Mouse (Mus musculus): Measurements from ENCODE around the gene Tead1. TPM values are rescaled to one million over a fixed set of nuclear protein-coding genes. Genes with fewer than 3 reads are reported as not detected.
A peak's percentile ranks its signal among the peaks of the same experiment; 100 is the strongest.

The Tead1 gene
- polyA plus RNA-seq, 1 experiment from 2014 or later: 16.9 TPM

DNA sequence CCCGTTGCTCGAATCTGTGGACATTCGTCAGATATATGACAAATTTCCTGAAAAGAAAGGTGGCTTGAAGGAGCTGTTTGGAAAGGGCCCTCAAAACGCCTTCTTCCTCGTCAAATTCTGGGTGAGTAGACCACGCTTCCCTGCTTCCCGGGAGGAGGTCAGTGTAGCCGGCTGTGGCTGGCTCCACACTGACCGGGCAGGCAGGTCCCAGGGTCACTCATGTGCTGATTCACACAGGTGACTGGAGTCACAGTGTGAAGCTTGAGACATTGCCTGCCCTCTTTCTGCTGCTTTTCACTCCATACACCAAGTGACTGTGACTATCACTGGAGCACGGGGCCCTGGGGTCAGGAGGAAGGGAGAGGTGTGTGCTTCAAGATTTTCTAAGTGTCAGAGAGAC is 197.0 kb downstream of the Tead1 start:
- H3K9me3 ChIP-seq: no peaks in the 10 kb centered on the region
- WGBS: 86% methylated on average over 10 of the region's 10 CpGs
- no peak for ATAC-seq
- H3K27me3 ChIP-seq: no peaks in the 10 kb centered on the region
- no peak overlapping the region for H3K27ac ChIP-seq
- peaks cover 33% of the 10 kb centered on the region for H3K4me1 ChIP-seq (replicated peaks)
- no peak overlapping the region for H3K9ac ChIP-seq (replicated peaks)
- H3K4me3 ChIP-seq (replicated peaks): no peak overlapping the region
- peaks cover 13% of the 10 kb centered on the region for H3K36me3 ChIP-seq
- no peak overlapping the region for H3K4me2 ChIP-seq (replicated peaks)

DNA sequence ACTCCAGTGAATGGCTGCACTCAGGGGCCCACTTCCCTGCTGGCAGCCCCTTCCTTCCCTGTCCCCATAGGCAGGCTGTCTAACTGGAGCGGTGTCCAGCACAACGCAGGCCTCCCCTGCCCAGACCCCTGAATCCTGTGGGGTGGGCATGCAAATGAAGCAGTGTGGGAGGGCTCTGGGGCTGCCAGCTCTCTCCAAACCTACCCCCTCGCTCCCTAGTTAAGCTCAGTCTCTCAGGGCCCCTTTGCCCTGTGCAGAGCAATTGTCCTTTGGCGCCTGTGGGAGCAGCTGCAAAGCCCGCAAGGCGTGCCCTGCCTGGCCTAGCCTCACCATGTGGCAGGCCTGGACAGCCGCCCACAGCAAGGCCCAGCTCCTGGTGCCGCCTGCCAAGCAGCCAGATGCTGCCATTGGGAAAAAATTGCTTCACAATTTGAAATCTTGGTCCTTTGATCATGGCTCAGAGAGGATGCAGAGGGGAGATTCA is 204.7 kb downstream of the Tead1 start:
- Histone ChIP-seq H3K4me2 (replicated peaks) (no peak overlapping the region), H3K4me1 (replicated peaks) (peaks cover 50% of the 10 kb centered on the region), H3K9me3 (no peaks in the 10 kb centered on the region), H3K27me3 (no peaks in the 10 kb centered on the region), H3K9ac (replicated peaks) (no peak overlapping the region), H3K36me3 (no peaks in the 10 kb centered on the region), H3K27ac (peak overlapping the region; percentile 84), H3K4me3 (replicated peaks) (no peak overlapping the region)
- ATAC-seq: peak; percentile 98
- WGBS: 11% methylated on average over 8 of the region's 8 CpGs

DNA sequence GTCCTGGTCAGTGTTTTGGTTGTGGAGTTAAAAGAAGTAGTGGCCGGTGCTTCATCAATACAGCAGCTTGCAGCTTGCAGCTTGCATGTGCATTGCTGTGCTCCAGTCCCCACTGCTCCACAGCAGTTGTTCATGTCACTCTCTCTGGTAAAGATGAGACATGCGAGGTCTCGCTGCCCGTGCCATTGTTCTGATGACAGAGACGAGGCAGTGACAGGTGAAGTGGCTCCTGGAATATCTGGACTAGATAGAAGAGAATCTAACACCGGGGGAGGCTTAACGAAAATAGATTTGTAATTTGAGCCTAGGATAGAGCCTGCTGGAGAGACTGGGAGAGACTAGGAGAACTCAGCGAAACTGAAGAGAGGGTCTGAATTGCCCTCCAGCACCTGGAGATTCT is 206.4 kb downstream of the Tead1 start:
- no peaks in the 10 kb centered on the region for H3K9me3 ChIP-seq
- H3K36me3 ChIP-seq: no peaks in the 10 kb centered on the region
- peaks cover 45% of the 10 kb centered on the region for H3K4me1 ChIP-seq (replicated peaks)
- no peak overlapping the region for H3K4me2 ChIP-seq (replicated peaks)
- 60% methylated on average over 8 of the region's 8 CpGs for WGBS
- no peak overlapping the region for H3K9ac ChIP-seq (replicated peaks)
- no peak overlapping the region for H3K4me3 ChIP-seq (replicated peaks)
- H3K27me3 ChIP-seq: no peaks in the 10 kb centered on the region
- no peak overlapping the region for H3K27ac ChIP-seq
- ATAC-seq: no peak

DNA sequence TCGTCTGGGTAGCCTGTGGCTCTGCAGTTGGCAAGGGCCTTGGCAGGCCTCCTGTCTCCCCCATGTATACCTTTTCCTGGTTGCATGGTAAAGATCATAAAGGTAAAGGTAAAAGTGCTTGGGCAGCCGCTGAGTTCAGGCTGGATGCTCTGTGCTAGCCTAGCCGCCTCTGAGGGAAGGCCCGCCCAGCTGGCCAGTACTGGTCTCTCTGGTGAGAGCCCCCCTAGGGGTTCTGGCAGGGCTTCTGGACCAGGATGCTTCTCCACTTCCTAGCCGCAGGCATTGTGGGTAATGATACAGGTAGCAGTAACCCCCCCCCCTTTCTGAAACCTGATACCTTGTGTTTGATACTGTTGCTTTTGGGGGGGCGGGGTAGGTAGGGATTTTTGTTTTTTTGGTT is 212.8 kb downstream of the Tead1 start:
- Histone ChIP-seq H3K27me3 (no peaks in the 10 kb centered on the region), H3K4me2 (replicated peaks) (no peak overlapping the region), H3K27ac (no peak overlapping the region), H3K9ac (replicated peaks) (no peak overlapping the region), H3K36me3 (peaks cover 31% of the 10 kb centered on the region), H3K4me3 (replicated peaks) (no peak overlapping the region), H3K4me1 (replicated peaks) (peaks cover 5% of the 10 kb centered on the region), H3K9me3 (no peaks in the 10 kb centered on the region)
- ATAC-seq: no peak
- WGBS: 87% methylated on average over 6 of the region's 6 CpGs

DNA sequence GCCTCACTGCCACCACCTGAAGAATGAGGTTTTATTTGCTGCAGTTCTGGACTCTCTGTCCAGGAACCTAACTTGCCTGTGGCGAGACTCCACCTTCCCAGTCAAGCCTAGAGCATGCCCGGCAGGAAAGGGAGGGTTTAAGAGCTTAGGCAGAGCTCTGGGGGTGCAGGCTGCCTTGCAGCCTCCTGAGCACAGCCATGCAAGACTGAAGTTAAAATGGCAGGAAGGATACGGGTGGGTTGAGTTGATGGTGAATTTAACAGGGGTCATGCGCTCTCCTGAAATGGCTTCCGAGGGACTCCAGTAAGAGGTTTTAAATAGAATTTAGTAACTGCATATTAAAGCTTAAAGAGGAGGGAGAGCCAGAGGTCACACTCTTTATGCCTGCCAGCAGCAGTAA is 213.5 kb downstream of the Tead1 start:
- ATAC-seq: no peak
- peaks cover 31% of the 10 kb centered on the region for H3K36me3 ChIP-seq
- H3K4me2 ChIP-seq (replicated peaks): no peak overlapping the region
- no peak overlapping the region for H3K9ac ChIP-seq (replicated peaks)
- H3K4me3 ChIP-seq (replicated peaks): no peak overlapping the region
- no peaks in the 10 kb centered on the region for H3K9me3 ChIP-seq
- no peak overlapping the region for H3K27ac ChIP-seq
- WGBS: 60% methylated on average over 5 of the region's 5 CpGs
- H3K4me1 ChIP-seq (replicated peaks): peaks cover 5% of the 10 kb centered on the region
- no peaks in the 10 kb centered on the region for H3K27me3 ChIP-seq

DNA sequence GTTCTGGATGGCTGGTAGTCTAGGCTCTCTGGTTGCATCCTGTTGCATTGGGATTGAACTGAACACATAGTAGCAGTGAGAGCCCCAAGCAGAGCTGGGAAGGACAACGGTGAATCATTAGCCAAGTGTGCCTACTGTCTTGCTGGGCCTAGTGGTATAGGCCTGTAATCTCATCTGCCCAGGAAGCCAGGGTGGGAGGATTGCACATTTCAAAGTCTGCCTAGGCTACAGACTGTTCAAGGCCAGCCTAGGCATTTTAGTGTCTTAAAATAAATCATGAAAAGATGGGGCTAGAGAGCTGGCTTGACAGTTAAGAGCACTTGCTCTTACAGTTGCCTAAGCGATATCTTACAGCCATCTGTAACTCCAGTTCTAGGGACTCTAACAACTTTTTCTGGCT is 217.2 kb downstream of the Tead1 start:
- WGBS: 95% methylated on average over 2 of the region's 2 CpGs
- Histone ChIP-seq H3K9me3 (no peaks in the 10 kb centered on the region), H3K36me3 (peaks cover 39% of the 10 kb centered on the region), H3K4me1 (replicated peaks) (no peaks in the 10 kb centered on the region), H3K9ac (replicated peaks) (no peak overlapping the region), H3K27me3 (no peaks in the 10 kb centered on the region), H3K27ac (no peak overlapping the region), H3K4me3 (replicated peaks) (no peak overlapping the region), H3K4me2 (replicated peaks) (no peak overlapping the region)
- ATAC-seq: no peak

DNA sequence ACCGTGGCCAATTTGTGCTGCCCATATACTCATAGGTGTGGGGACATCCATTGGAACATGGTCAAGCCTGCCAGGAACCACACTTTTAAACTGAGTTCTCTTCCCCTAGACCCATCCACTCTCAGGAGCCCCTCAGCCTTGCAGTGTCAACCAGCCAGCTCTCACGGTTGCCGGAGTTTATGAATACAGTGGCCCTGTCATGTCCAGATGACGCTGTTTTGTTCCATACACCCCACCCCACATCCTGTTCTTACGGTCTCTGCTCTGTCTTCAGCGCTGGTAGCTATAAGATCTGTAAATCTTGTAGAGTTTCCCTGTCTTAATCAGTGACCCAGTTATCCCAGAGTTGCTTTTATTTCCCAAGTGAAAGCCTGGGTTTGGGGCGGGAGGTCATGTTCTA is 222.6 kb downstream of the Tead1 start:
- Histone ChIP-seq H3K27me3 (no peaks in the 10 kb centered on the region), H3K9ac (replicated peaks) (no peak overlapping the region), H3K27ac (no peak overlapping the region), H3K36me3 (peaks cover 8% of the 10 kb centered on the region), H3K4me1 (replicated peaks) (no peaks in the 10 kb centered on the region), H3K9me3 (no peaks in the 10 kb centered on the region), H3K4me3 (replicated peaks) (no peak overlapping the region), H3K4me2 (replicated peaks) (no peak overlapping the region)
- WGBS: 95% methylated on average over 7 of the region's 7 CpGs
- ATAC-seq: no peak

DNA sequence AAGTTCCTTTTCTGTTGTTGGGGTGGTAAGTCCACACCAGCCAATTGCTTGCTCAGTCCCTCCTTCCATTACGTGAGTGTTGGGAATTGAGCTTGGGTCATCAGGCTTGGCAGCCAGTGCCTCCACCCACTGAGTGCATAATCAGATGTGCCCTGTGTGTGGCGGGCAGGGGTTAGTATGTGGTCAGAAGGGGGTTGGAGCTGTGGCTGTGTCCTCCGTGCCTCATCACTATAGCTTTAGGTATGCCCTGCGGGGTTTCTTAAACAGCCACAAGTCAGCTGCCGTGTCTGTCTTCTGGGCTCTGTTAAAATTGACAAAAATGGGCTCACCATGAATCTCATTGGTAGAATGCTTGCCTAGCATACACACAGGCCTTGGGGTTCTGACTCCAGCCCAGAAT is 227.7 kb downstream of the Tead1 start:
- H3K4me3 ChIP-seq (replicated peaks): no peak overlapping the region
- H3K4me2 ChIP-seq (replicated peaks): no peak overlapping the region
- H3K36me3 ChIP-seq: no peaks in the 10 kb centered on the region
- no peak overlapping the region for H3K9ac ChIP-seq (replicated peaks)
- no peak for ATAC-seq
- H3K4me1 ChIP-seq (replicated peaks): peaks cover 6% of the 10 kb centered on the region
- 80% methylated on average over 5 of the region's 5 CpGs for WGBS
- H3K27ac ChIP-seq: no peak overlapping the region
- H3K27me3 ChIP-seq: no peaks in the 10 kb centered on the region
- H3K9me3 ChIP-seq: no peaks in the 10 kb centered on the region

DNA sequence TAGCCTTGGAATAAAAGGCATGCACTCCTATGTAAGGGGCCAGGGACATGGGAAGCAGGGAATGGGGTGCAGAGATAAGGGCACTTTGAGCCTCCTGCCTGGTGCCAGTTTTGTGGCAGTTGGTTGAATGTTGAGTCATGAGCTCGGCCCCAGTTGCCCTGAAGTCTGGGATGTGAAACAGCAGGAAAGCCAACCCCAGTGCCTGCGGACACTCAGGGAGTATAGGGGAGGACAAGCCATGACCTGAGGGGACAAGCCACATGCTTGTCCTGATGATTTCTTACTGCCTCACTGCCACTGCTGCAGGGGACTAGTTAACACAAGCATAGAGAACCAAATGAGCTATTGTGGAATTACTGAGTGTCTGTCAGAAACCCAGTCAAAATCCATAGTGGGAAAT is 228.3 kb downstream of the Tead1 start:
- Histone ChIP-seq H3K4me3 (replicated peaks) (no peak overlapping the region), H3K27me3 (no peaks in the 10 kb centered on the region)
- no peak for ATAC-seq

DNA sequence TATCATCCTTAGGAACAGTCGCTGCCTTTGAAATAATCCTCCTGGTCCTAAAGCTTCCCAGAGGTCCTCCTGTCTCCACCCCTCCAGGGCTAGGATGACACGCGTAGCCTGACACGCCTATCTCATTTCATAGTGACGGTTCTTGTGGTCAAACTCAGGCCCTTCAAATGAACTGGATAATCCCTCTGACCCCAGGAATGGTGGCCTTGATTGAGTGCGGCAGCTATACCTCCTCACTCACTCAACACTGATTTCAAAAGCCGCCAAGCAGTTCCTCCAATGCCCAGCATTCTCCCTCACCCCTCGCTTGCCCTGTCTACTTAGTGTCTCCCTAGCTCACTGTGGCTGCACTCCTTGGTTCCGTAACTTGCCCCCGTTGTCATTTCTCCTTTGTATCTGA is 230.0 kb downstream of the Tead1 start:
- 0 out of 2 replicates have a peak, but pooled peaks cover 2% of the 10 kb centered on the region for H3K27me3 ChIP-seq
- H3K9ac ChIP-seq (replicated peaks): no peak overlapping the region
- H3K4me3 ChIP-seq (replicated peaks): no peak overlapping the region
- peaks cover 6% of the 10 kb centered on the region for H3K4me1 ChIP-seq (replicated peaks)
- WGBS: 89% methylated on average over 10 of the region's 10 CpGs
- no peak for ATAC-seq
- no peak overlapping the region for H3K4me2 ChIP-seq (replicated peaks)
- H3K36me3 ChIP-seq: no peaks in the 10 kb centered on the region
- H3K9me3 ChIP-seq: no peaks in the 10 kb centered on the region
- no peak overlapping the region for H3K27ac ChIP-seq

More for the DNA sequence above, 228.3 kb downstream of the Tead1 start:
- no peak overlapping the region for H3K27ac ChIP-seq
- H3K4me2 ChIP-seq (replicated peaks): no peak overlapping the region
- no peaks in the 10 kb centered on the region for H3K36me3 ChIP-seq
- H3K9me3 ChIP-seq: no peaks in the 10 kb centered on the region
- H3K4me1 ChIP-seq (replicated peaks): peaks cover 6% of the 10 kb centered on the region
- H3K9ac ChIP-seq (replicated peaks): no peak overlapping the region
- WGBS: 78% methylated on average over 2 of the region's 2 CpGs

DNA sequence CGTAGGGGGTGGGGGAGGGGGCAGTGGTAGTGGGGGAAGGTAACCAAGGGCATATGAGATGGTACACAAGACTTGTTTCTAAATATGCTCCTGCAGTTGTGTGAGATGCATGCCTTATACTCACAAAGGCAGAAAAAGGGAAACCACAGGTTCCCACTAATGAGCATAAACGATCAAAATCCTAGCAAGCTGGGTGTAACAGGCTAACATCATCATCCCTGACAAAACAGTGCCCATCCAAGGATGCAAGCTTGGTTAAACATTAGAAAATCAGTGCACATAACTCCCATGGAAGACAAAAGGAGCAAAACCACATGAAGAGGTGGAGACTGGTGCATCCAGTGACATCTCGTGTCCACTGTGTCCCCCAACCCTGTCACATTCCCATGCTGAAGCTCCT is 233.9 kb downstream of the Tead1 start:
- no peaks in the 10 kb centered on the region for H3K9me3 ChIP-seq
- WGBS: 84% methylated on average over 3 of the region's 3 CpGs
- no peak for ATAC-seq
- H3K9ac ChIP-seq (replicated peaks): no peak overlapping the region
- H3K27ac ChIP-seq: no peak overlapping the region
- no peak overlapping the region for H3K4me2 ChIP-seq (replicated peaks)
- 0 out of 2 replicates have a peak, but pooled peaks cover 7% of the 10 kb centered on the region for H3K27me3 ChIP-seq
- H3K4me1 ChIP-seq (replicated peaks): peaks cover 12% of the 10 kb centered on the region
- no peaks in the 10 kb centered on the region for H3K36me3 ChIP-seq
- H3K4me3 ChIP-seq (replicated peaks): no peak overlapping the region

DNA sequence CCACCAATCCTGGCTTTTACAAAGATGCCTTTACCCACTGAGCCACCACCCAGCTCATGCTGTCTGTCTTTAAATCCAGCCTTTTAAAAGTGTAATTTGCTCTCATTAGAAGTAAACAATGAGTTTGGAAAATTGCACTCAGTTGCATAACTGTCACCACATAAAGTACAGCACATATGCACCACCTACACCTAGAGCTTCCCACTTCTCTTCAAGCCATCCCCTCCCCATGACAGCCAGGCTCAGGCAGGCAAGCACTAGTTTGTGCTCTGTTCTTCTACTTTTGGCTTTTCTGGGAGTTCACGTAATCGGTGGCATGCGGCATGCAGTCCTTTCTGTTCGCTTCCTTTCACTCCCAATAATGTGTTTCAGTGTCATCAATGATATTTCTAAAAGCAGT is 236.5 kb downstream of the Tead1 start:
- ATAC-seq: no peak
- H3K9ac ChIP-seq (replicated peaks): no peak overlapping the region
- H3K27me3 ChIP-seq: 0 out of 2 replicates have a peak, but pooled peaks cover 7% of the 10 kb centered on the region
- no peaks in the 10 kb centered on the region for H3K9me3 ChIP-seq
- H3K27ac ChIP-seq: no peak overlapping the region
- no peak overlapping the region for H3K4me2 ChIP-seq (replicated peaks)
- H3K4me3 ChIP-seq (replicated peaks): no peak overlapping the region
- WGBS: 86% methylated on average over 4 of the region's 4 CpGs
- H3K4me1 ChIP-seq (replicated peaks): peaks cover 21% of the 10 kb centered on the region
- no peaks in the 10 kb centered on the region for H3K36me3 ChIP-seq

DNA sequence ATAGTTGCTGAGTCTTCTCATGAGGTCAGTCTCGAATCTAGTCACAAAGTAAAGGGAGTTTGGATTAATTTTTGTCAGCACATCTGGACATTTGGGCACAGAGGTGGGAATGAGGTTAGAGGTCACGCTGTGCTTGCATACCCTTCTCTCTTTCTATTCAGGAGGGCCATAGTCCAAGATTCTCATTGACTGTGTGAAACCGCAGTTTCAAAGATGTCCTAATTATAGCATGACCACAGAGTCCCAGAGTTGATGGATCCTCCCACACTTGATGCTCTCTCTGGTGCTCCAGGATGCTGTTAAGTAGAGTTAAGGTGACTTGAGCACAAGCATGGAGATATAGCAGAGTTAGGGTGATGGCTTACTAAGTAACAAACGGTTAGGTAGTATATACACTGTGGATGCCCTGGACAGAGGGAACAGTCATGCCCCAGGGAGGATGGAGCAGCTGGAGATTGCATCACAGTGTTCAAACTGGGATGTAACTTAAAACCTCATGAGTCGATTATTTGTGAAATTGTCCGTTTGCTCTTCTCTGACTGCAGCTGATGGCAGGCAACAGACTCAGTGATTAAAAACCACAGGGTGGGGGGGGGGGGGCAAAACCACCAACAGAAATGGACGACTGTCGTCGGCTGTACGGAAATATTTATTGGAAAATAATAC is 238.6 kb downstream of the Tead1 start:
- Histone ChIP-seq H3K4me2 (replicated peaks) (no peak overlapping the region), H3K27me3 (0 out of 2 replicates have a peak, but pooled peaks cover 7% of the 10 kb centered on the region), H3K4me3 (replicated peaks) (no peak overlapping the region), H3K36me3 (no peaks in the 10 kb centered on the region), H3K9me3 (no peaks in the 10 kb centered on the region), H3K9ac (replicated peaks) (no peak overlapping the region), H3K4me1 (replicated peaks) (peaks cover 24% of the 10 kb centered on the region), H3K27ac (no peak overlapping the region)
- no peak for ATAC-seq
- 63% methylated on average over 10 of the region's 10 CpGs for WGBS
